In the genomic region with DNA sequence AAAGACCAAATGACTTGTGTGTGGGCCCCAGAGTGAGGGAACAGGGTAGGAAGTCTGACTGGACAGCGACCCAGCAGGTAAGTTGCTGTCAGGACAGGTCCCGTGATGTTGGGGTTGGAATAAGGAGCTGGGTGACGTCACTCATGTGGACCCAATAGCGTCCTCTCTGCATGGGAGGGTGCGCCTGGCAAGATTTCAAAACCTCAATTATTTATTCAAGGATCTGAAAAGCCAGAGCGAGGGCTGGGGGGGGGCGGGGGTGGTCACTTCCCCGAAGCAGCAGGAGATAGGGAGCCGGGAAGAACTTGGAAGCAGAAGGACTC, we compare ENCODE assay signal across 8 mouse cellular contexts. TPM values are rescaled to one million over a fixed set of nuclear protein-coding genes. Genes with fewer than 3 reads are reported as not detected.
A peak's percentile ranks its signal among the peaks of the same experiment; 100 is the strongest.
DNase-seq lines count a peak whose midpoint lies in the region; ATAC-seq and TF ChIP-seq lines count a peak whose summit lies in the region.

No protein-coding gene starts in this region.

- no peaks in the 10 kb centered on the region for H3K9me3 ChIP-seq in intestine, postnatal 0 days (ENCODE audit: control insufficient read depth)

- ATAC-seq in intestine, postnatal 0 days = peak; percentile 6; the same call in 1 of the 2 replicates

- H3K4me3 ChIP-seq in intestine, postnatal 0 days (ENCODE audit: low read depth, low read length) = peak overlapping the region; percentile 61; the same call in 1 of the 2 replicates

- intact Hi-C loops in left cerebral cortex, postnatal 10 days (cut with DNase I) = loop anchor here (5.0 to 10.0 kb wide), 3 partner anchors 84 to 268 kb away; partner anchors contain the start of gene Ahdc1

- 1% methylated on average over 9 of the region's 9 CpGs for WGBS in intestine, postnatal 0 days

- no peaks in the 10 kb centered on the region for H3K36me3 ChIP-seq in intestine, postnatal 0 days (ENCODE audit: control insufficient read depth, insufficient read depth)

- H3K27me3 ChIP-seq in intestine, postnatal 0 days (replicated peaks; ENCODE audit: control insufficient read depth, insufficient read depth, low read length) = peaks cover 23% of the 10 kb centered on the region

- H3K4me1 ChIP-seq in intestine, postnatal 0 days (replicated peaks; ENCODE audit: control insufficient read depth, insufficient read depth, low read length) = peaks cover 9% of the 10 kb centered on the region

- no peak overlapping the region for H3K27ac ChIP-seq in intestine, postnatal 0 days (ENCODE audit: low read depth, low read length)

- DNase-seq in left cerebral cortex, adult 18-20 months (ENCODE audit: low spot score in 2 of 2) = peak; percentile 41 to 42
- no peak for DNase-seq in left cerebral cortex, postnatal 10 days (ENCODE audit: extremely low spot score in 1 of 2, low spot score in 2 of 2)
- DNase-seq in cerebellum, postnatal 25 days = peak; percentile 44 to 65
- peak; percentile 74 for DNase-seq in lung, postnatal 36 days
- DNase-seq in gastrocnemius, postnatal 25 days = no peak
- no peak for DNase-seq in frontal cortex, postnatal 25 days (ENCODE audit: low spot score in 2 of 2)
- DNase-seq in gastrocnemius, adult 8-10 months (ENCODE audit: low spot score in 2 of 2) = no peak

- H3K4me2 ChIP-seq in intestine, postnatal 0 days (replicated peaks; ENCODE audit: low read depth) = peak overlapping the region; percentile 100

- peak; percentile 47 for TF ChIP-seq CTCF in intestine, postnatal 0 days (IDR thresholded peaks at IDR 0.05; ENCODE audit: low read depth)

- H3K9ac ChIP-seq in intestine, postnatal 0 days (ENCODE audit: low read depth, low read length) = no peak overlapping the region

RNA-seq across cellular contexts. Expression of gene Gpr3, which starts 0.9 kb away (rescaled TPM):
- 10 to 100 TPM; 14.8 to 16.7 TPM for total RNA-seq in left cerebral cortex, adult 18-20 months (2021)
- total RNA-seq in left cerebral cortex, postnatal 10 days (2021) = 1 to 10 TPM; 5.1 to 5.2 TPM
- 0.05 TPM in 1 of 2 replicates, not detected in the other for polyA plus RNA-seq in intestine, postnatal 0 days (2015; fragmentation: Nextera tagmentation; extraction: Ambion mirVana)
- not detected for total RNA-seq in gastrocnemius, postnatal 25 days (2021)
- not detected for total RNA-seq in gastrocnemius, adult 8-10 months (2022)

RNA-seq across cellular contexts. Expression of gene Cd164l2, which starts 1.3 kb away (rescaled TPM):
- total RNA-seq in left cerebral cortex, adult 18-20 months (2021) = 1 to 10 TPM; 4.6 to 5.1 TPM
- total RNA-seq in left cerebral cortex, postnatal 10 days (2021) = 1 to 10 TPM; 1.3 to 1.5 TPM
- 0.58 and 0.94 TPM in 2 replicates for polyA plus RNA-seq in intestine, postnatal 0 days (2015; fragmentation: Nextera tagmentation; extraction: Ambion mirVana)
- not detected for total RNA-seq in gastrocnemius, postnatal 25 days (2021)
- under 1 TPM in 1 of 4 experiments, not detected in 3; 0.59 TPM for total RNA-seq in gastrocnemius, adult 8-10 months (2022)

RNA-seq across cellular contexts. Expression of gene Map3k6, which starts 27.4 kb away (rescaled TPM):
- 1 to 10 TPM; 5.8 to 7.4 TPM for total RNA-seq in left cerebral cortex, adult 18-20 months (2021)
- total RNA-seq in left cerebral cortex, postnatal 10 days (2021) = 1 to 10 TPM; 1.3 to 4.8 TPM
- polyA plus RNA-seq in intestine, postnatal 0 days (2015; fragmentation: Nextera tagmentation; extraction: Ambion mirVana) = 1.8 TPM in 2 replicates
- total RNA-seq in gastrocnemius, postnatal 25 days (2021) = 10 to 100 TPM in 1 of 2 experiments, 1 to 10 TPM in 1; 5.8 to 12.5 TPM
- total RNA-seq in gastrocnemius, adult 8-10 months (2022) = 1 to 10 TPM; 2.5 to 7.8 (median 4.8) TPM

RNA-seq across cellular contexts. Expression of gene Sytl1, which starts 49.7 kb away (rescaled TPM):
- total RNA-seq in left cerebral cortex, adult 18-20 months (2021) = 1 to 10 TPM; 6.7 to 7.3 TPM
- total RNA-seq in left cerebral cortex, postnatal 10 days (2021) = under 1 TPM; 0.58 to 0.59 TPM
- 1.6 and 1.8 TPM in 2 replicates for polyA plus RNA-seq in intestine, postnatal 0 days (2015; fragmentation: Nextera tagmentation; extraction: Ambion mirVana)
- total RNA-seq in gastrocnemius, postnatal 25 days (2021) = under 1 TPM; 0.29 to 0.36 TPM
- total RNA-seq in gastrocnemius, adult 8-10 months (2022) = under 1 TPM in 1 of 4 experiments, not detected in 3; 0.12 TPM

Comparison
In these comparisons a context has a peak if more than half of its experiments do, and no peak if none do; other contexts are left out.
1. DNase-seq: peak in left cerebral cortex, adult 18-20 months (2 of 2), cerebellum, postnatal 25 days (2 of 2) and lung, postnatal 36 days (single experiment); none in left cerebral cortex, postnatal 10 days (0 of 2), gastrocnemius, postnatal 25 days (single experiment), frontal cortex, postnatal 25 days (0 of 2) and gastrocnemius, adult 8-10 months (0 of 2).
2. RNA of gene Gpr3, which starts 0.9 kb away (total RNA-seq): 14.8 to 16.7 TPM in left cerebral cortex, adult 18-20 months and 5.1 to 5.2 TPM in left cerebral cortex, postnatal 10 days; not detected in gastrocnemius, postnatal 25 days and not detected in gastrocnemius, adult 8-10 months; every median in the first group is over 4 times any median in the second.